Mouse (Mus musculus): Measurements from ENCODE around the gene Zfp526. TPM values are rescaled to one million over a fixed set of nuclear protein-coding genes. Genes with fewer than 3 reads are reported as not detected.
A peak's percentile ranks its signal among the peaks of the same experiment; 100 is the strongest.
"Not testable (repeated sequence)": the region's sequence is repeated elsewhere in the genome, so short reads cannot be mapped to it uniquely, and the experiment has no call there.

Zfp526 gene
- total RNA-seq, 2 experiments from 2014 or later, result 10.6 to 11.3 TPM

- DNase-seq (ENCODE audit: low spot score in 2 of 2), result not testable (repeated sequence)
Measured at GRCm38 (mm10) chr7:25265743-25266142, 44.5 kb downstream of the Zfp526 start.

- DNase-seq (ENCODE audit: low spot score in 2 of 2), result no peak
Measured at GRCm38 (mm10) chr7:25266180-25266962, 45.1 kb downstream of the Zfp526 start.

GRCm38 (mm10) chr7:25267301-25267750 is 46.1 kb downstream of the Zfp526 start, which contains the start of gene Cic:
Gene Cic (plus strand): TSS chr7:25267704.
- DNase-seq (ENCODE audit: low spot score in 2 of 2), result peak; percentile 92 to 98

GRCm38 (mm10) chr7:25267751-25268463 is 46.7 kb downstream of the Zfp526 start:
- peak; percentile 96 to 99 for DNase-seq (ENCODE audit: low spot score in 2 of 2)

- DNase-seq (ENCODE audit: low spot score in 2 of 2), result no peak
Measured at GRCm38 (mm10) chr7:25268588-25268987, 47.4 kb downstream of the Zfp526 start.

- peak in 1 of 2 experiments; percentile 14 for DNase-seq (ENCODE audit: low spot score in 2 of 2)
Measured at GRCm38 (mm10) chr7:25269029-25269428, 47.8 kb downstream of the Zfp526 start.

- DNase-seq (ENCODE audit: low spot score in 2 of 2), result peak; percentile 11 to 16
Measured at GRCm38 (mm10) chr7:25269545-25270271, 48.5 kb downstream of the Zfp526 start.

GRCm38 (mm10) chr7:25270652-25271633 is 49.7 kb downstream of the Zfp526 start:
- DNase-seq (ENCODE audit: low spot score in 2 of 2), result no peak

GRCm38 (mm10) chr7:25271651-25272444 is 50.6 kb downstream of the Zfp526 start:
- no peak for DNase-seq (ENCODE audit: low spot score in 2 of 2)

GRCm38 (mm10) chr7:25272445-25273258 is 51.4 kb downstream of the Zfp526 start:
- DNase-seq (ENCODE audit: low spot score in 2 of 2), result peak in 1 of 2 experiments; percentile 16

GRCm38 (mm10) chr7:25273259-25274241 is 52.3 kb downstream of the Zfp526 start:
- peak in 1 of 2 experiments; percentile 17 for DNase-seq (ENCODE audit: low spot score in 2 of 2)

- DNase-seq (ENCODE audit: low spot score in 2 of 2), result no peak
Measured at GRCm38 (mm10) chr7:25274571-25274970, 53.3 kb downstream of the Zfp526 start.

GRCm38 (mm10) chr7:25274996-25275395 is 53.8 kb downstream of the Zfp526 start:
- DNase-seq (ENCODE audit: low spot score in 2 of 2), result no peak

GRCm38 (mm10) chr7:25275555-25276298 is 54.5 kb downstream of the Zfp526 start:
- DNase-seq (ENCODE audit: low spot score in 2 of 2), result no peak

Measured in gastrocnemius, postnatal 4 days (tissue).